Mouse (Mus musculus) yolk sac, embryonic 10.5 days (tissue): ENCODE results near the gene Myo16.
A peak's percentile ranks its signal among the peaks of the same experiment; 100 is the strongest.

Source experiments
- DNase-seq: peaks from one replicate; pipeline ENCODE4 v3.0.0-alpha.2; 2017; ENCODE audit warnings: low spot score

Myo16 gene

DNA sequence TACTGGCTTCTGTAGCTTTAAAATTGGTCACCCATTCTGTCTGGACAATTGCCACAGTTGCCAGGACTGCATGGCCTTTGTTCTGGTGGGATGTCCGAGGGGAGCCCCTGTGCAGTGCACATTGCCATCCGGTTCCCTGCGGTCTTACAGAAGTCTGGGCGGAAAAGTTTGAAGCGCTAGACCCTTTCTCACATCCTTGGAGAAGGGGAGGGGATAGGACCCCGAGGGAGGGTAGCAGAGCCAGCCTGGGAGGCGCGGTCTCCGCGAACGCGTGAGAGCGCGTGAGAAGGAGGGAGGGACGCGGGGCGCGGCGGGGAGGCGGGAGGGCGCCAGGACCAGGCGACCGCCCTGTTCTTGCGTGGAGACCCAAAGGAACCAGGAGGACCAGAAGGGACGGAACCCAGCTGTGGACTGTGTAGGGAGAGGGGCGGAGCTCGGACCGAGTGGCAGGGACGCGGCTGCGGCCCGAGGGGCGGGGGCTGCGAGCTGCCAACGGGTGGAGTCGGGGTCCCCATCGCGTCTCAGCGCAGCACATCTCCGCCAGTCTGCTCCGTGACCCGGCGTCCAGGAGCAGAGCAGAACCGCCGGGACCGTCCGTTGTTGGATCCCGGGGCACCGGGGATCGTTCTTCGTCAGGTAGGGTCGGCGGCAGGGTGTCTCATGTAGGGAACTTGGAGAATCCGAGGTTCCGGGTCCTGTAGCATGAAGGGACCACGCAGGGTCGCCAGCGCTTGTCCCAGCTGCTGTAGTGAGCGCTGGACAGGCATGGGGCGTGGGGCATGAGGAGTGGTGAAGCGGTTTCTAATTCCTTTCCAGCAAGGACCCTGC is at the start of gene Myo16:
Gene Myo16, plus strand, starts transcription at position 301 of the 828 bp plus-strand sequence.
- DNase-seq = peak; percentile 3

DNA sequence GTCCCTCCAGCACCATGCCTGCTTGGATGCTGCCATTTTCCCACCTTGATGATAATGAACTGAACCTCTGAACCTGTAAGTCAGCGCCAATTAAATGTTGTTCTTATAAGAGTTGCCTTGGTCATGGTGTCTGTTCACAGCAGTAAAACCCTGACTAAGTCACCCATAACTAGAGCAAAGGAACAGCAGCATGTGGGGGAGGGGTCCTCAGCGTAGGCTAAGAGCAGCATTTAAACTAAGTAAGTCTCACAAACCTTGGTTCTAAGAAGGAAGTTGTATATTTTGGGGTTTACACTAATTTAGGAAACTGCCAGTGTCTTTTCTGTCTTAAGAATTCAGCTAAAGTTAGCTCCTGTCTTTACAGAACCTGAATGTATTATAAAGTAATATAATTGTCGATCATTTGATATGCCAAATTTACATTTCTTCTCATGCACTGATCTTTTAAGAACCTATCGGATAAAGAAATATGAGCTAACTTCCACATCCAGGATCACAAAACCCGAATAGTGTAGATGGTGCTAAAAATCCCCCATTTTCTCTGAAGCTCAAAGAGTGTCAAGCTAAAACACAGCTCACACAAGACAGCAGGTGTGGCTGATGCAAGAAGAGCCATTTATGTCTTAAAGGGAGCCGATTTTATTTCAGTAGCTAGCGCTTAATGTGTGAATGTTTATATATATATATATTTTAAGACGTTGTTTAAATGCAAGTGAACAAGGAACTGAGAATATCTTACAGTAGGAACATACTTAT is 45.0 kb upstream of the Myo16 start:
- DNase-seq = no peak

DNA sequence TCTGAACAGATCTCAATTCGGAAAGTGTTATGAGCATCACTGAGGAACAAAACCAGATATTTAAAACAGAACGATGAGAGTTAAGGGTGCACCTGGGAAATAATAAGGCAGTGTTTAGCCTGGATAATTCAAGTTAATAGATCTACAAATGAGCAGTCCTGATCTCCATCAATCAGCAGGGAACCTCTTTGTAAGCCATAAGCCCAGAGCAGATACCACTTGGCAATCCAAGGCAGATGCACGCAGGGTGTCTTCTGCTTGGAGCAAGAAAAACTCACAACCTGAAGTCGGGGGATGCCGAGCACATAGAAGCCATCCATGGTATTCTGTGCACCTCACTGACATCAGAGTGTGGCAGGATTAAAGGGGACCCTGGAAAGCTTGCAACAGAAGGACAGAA is 31.0 kb upstream of the Myo16 start:
- DNase-seq = no peak

DNA sequence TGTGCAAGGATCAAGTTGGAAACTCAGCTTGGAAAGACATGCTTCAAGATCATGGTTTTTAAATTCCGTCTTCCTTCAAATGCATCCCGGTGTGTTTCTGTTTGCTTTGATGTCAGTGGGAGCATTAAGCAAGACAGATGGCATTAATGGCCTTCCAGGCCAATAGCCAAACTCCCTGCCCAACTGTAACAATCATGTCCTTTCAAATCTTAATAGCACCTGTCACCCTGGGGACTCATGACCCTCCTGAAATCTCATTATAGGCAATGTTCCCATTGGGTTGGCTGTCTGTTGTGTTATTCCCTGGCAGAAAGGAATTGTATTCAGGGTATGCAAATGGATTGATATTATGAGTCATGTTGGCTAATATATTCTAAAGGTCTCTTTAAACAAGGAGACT is 30.3 kb upstream of the Myo16 start:
- no peak for DNase-seq

DNA sequence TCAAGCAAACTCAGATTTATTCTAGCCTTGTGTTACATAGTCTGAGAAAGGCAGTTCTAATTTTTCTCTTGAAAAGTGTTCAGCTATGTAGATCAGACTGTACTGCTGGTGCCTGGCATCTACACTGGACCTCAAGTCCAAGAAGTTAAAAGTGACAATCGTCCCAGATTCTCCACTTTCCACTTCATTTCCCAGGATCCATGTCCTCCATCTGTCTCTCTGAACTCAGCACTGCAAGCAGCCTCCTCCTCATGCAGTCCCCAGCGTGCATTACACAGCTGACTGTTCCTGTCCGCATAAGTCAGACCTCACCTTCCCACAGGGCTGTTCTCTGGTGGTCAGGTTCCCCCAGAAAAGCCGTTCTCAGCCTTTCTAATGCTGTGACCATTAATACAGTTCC is 28.0 kb upstream of the Myo16 start:
- DNase-seq = no peak

DNA sequence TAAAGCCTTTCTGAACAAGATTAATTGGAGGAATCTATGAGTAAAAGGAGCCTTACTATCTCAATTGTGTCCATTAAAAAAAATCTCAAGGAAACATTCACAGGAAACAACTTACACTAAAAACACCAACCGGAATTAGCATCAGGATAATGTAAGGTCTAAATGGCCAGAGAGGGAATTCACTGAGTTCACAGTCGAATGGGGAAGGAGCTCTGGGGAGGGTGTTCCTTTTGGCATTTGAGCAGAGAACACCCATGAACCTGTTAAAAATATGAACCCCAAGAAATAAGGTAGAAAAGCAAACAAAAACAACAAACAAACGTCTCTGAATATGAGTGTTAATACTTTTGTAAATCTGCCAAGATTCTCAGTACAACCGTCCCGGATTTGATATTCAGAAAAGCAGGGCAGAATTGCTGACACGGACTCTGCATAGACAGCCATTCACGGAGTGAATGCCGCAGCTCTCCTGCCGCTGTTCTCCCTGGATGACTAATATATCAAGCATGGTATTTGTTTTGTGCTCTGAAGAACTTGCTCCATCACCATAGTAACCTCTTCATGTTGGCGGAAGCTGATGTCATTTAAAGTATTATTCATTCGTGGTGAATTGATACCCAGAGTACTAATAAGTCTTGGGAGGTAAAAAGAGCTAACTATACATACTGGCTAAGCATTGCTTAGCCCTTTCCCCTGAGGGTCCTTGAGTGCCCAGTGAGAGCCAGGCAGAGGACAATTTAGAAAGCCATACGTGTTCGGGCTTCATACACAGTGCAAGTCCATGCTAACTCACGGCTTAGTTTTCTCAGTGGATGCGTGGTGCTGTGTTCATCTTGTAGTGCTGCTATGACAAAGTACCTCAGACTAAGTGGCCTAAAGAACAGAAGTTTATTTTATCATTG is 22.9 kb upstream of the Myo16 start:
- DNase-seq = no peak

DNA sequence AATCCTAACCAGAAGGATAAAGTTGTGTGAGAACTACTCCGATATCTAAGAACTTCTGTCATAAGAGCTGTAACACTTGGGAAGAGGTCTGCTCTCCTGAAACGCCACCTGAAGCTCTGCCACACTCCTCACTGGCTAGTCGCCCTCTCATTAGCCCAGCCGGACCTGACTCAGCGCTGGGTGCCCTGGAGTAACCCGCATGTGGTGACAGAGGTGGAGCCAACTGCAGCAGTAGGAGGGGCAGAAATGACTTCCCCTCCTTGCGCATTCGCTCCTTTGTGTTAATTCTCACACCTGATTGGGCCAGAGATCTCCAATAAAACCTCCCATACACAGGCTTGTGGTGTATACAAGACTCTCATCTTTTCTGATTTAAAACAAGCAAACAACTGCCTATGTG is 14.2 kb upstream of the Myo16 start:
- no peak for DNase-seq

DNA sequence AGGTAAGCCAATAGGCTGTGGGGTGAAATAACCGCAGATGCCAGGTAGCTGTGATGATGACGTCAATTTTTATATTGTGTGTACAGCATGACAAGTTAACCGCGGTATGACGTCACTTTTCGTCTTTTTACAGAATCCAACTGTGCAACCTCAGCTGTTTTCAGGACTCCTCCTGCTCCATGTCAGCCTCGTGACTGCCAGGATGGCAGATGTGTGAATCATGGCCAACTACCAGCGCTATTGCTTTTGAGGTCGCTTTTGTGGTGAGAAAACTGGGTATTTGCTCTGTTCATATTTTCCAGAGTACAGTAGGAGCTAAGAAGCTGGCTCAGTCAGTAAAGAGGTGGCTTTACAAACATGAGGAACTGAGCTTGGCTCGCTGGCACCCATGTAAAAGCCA is 9.8 kb upstream of the Myo16 start:
- DNase-seq = no peak

DNA sequence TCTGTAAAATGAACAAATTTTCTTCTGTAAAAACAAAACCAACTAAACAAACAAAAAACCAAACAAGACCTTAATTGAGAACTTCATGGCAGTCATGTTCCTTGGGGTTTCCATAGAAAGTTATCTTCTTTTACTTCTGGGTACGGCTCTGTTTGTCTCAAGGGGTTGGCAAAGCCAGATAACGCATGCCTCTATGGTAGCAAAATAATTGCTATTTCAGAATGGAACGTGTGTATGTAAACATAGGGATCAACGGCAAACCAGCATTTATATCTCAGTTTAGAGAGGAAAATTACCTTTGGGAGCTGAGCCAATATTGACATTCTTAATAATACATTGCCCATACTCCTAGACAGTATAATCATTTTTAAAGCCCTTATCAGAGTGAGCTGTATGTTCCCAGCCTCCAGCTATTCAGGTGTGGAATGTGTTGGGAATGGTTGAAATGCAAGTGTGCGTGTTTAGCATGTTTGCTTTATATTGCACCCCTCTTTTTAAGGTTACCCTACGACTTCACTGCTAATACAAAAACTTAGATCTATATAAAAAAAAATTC is 1.9 kb upstream of the Myo16 start:
- no peak for DNase-seq

DNA sequence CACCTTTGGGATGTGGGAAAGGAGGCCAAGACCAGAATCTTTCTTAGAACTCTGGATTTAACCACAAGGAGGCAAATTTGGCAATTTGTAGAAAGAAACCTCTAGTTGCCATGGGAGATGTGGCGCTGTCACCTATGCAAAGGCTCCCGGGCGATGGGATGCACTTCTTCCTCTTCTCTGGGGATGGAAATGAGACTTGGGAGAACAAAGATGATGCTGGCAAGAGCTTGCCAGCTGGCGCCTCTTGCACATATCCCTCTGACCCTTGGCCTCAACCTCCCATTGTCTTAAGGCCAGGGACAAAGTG is 681 bp downstream of the Myo16 start:
- DNase-seq = no peak

DNA sequence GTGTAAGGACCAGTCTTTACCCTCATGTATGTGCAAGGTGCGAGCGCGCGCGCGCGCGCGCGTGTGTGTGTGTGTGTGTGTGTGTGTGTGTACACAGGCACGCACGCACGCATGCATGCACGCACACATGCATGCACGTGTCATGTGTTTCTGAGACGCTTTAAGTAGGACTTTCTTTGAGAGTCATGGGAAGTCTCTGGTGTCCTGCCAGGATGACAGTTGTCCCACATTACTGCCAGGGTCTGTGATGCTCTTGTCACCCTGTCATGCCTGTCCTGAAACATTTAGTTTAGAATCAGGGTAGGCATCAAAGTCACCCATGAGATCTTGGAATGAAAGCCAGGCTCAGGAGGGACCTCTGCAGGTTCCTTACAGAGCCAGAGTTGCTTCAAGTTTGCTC is 1.4 kb downstream of the Myo16 start:
- DNase-seq = no peak

DNA sequence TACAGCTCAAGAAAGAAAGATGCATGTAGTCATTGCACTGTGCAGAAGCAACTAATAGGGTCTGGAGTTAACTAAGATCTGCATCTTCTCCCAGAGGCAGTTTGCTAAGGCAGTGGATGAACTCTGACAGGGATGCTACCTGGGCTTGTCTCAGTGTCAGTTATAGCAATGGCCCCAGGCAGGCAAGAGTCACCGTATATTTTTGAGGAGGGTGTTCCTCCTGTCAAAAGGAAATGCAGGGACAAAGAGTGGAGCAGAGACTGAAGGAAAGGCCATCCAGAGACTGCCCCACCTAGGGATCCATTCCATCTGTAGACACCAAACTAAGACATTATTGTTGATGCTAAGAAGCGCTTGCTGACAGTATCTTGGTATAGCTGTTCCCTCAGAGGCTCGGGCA is 7.4 kb downstream of the Myo16 start:
- no peak for DNase-seq

DNA sequence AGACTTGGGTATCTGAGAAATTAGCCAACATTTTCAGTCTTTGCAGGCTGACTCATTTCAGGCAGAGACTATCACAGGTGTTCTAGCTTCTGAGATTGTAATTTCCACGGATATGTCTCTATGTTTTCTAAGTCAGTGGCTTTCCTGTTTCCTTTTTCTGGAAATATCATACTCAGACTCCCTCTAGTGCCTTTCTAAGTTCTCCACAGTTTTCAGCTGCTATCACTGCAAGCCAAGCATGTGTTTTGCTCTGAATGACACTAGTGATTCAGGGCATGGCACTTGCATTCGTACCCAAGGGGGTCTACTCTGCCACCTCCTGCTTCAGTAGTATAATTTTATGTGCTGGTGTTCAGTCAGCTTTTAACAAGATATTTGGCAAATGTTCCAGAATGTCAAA is 11.2 kb downstream of the Myo16 start:
- DNase-seq = no peak

DNA sequence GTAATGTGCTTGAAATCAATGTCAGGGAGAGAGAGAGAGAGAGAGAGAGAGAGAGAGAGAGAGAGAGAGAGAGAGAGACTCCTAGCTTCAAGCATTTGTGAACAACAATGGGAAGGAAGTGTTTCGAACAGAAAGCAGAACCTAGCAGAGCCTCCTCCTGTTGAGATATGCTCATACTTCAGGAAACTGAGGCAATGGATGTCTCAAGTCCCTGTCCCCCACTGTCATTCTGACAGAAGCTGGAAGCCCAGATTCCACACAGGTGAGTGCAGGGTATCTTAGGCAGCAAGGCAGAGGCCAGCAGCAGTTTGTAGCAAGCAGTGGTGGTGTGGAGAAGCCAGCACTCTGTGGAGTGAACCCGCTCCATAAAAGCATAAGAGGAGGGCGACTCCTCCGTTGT is 14.6 kb downstream of the Myo16 start:
- no peak for DNase-seq

DNA sequence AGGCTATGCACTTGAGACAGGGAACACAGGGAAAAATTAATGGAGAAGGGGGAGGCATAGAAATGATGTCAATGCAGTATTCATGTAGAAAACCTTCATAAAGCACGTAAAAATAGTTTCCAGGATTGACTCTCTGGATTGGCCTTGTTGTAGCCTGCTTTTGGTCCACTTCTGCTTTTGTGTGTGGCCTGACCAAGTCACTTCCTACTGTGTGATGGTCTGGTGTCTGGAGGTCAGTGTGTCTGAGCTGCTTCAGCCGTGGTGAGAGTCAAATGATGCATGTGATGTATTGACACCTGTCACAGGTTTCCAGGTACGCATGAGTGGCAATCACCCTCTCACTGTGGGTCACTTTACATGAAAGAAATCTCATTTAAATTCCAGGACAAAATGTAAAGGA is 16.2 kb downstream of the Myo16 start:
- DNase-seq = no peak

DNA sequence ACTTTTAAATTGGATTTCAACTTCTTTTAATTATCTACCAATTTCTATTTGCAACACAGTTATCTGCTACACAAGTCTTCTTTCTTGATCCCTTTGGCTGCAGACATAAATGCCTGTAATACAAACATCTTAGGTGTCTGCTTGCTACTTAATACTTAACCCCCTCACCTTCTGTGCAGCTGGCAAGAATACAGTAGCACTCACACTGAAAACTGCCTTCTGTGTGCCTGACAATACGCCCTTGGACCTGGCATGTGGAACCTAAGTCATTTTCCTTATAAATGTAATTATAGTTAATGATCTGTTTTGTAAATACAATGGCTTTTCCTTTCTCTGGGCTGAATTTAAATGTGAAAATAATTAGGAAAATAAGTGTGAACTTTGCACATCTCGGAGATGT is 17.6 kb downstream of the Myo16 start:
- no peak for DNase-seq

DNA sequence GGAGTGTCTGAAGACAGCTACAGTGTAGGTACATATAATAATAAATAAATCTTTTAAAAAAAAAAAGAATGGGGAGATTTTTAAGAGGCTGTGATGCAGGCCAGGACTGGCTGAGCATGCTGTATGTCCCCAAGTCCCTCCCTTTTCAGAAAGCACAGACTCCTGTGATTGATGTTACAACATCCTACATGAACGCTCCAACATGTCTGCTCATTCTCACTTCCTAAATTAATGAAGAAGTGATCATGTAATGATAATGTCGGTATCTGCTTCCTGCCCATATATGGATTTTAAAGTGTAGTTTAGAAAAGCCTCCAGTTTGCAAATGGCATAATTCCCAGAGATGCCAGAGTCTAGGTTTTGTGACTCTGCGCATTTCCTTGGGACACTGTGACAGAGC is 18.6 kb downstream of the Myo16 start:
- no peak for DNase-seq

DNA sequence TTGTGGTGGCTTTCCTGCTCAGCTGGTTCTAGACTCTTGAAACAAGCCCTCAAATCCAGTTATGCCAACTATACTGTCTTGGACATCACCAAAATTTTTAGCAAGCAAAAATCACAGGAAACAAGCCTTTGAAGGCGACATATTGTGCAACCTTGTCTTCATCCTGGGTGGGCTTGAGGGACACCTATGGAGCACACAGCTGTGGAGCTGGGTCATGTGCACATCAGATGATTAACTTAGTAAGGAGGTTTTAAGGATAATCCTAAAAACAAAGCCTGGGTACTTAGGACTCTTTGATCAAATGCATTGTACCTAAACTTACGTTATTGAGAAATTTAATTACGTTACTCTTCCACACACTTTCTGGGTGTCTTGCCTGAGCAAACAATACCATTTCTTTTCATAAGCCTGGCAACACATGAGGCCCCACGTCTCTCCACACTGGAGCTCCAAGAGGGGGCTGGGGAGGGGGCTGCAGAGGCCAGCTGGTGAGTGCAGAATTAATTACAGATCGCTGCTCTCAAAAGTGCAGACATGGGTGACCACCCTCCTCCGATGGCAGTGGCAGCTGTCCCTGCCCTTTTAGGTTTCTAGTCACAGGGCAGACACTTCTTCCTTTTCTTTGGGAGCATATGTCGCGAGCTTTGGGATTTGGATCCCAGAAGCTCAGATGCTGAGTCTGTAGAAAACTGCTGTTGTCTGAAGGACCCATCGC is 19.5 kb downstream of the Myo16 start:
- DNase-seq = no peak

DNA sequence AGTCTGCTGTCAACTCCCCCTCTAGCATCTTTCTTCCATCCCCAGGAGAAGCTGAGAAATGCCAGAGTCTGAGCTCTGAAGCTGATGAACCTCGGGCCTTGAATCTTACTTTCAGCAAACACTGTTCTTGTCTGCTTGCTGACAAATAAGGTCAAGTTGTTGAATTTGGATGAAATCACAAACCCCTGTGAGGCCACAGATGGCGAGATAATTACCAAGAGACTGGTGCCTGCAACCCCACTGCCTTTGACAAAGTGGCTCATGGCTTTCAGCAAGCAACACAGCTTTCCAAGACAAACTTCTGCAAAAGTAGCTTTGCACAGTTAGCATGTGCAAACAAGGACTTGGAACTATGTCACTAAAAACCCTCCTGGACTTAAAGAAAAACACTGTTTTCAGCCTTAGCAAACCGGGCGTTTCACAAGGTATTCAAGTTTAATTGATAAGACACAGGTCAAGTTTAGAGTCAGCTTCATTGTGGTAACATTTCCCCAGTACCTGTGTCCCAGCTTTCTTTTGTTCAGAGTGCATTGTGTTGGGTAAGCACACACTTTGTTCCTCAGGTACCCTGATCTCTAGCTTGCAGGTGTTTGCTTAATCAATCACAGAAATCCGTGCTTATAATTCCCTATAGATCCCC is 20.6 kb downstream of the Myo16 start:
- no peak for DNase-seq

DNA sequence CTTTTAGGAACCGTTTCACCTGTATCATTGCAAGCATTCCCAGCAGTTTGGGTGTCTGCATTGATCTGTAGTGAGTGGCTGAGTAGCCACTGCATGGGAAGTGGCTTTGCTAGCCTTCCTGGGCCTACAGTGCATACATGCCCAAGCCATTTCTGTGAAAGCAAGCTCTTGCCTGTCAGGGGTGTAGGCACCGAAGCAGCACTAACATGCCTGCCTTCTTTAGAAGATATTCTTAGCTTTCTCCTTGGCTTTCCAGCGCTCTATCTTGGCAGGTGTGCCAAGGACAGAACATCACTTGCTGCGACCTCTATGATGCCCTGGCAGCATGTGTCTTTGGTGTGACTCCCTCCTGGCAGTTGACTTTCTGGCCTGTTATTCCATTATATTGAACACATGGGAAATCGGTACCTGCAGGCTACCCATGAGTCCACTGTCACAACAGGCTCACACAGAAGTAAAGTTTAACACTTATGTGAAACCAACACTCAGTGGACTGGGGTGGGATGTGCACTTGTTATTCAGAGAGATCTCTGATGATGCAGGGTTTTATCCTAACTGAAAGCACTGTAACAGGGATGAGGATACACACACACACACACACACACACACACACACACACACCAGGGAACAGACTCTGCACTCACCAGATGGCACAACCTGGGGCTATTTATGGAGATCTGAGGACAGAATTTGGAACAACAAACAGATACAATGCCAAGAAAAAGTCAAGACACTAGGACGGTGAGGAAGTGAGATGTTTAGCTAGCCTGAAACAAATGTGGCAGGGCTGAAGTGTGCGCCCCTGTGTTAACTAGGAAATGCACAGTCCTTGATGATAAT is 21.4 kb downstream of the Myo16 start:
- DNase-seq = no peak
